Mouse (Mus musculus) thymus, postnatal 10 days (tissue): ENCODE measurements around the gene Tbcel.

ENCODE experiments used
- DNase-seq, 2 experiments: peaks; one replicate each; pipeline ENCODE4 v3.0.0; 2021; ENCODE audit warnings: low spot score in 2 of 2

Gene Tbcel

DNA sequence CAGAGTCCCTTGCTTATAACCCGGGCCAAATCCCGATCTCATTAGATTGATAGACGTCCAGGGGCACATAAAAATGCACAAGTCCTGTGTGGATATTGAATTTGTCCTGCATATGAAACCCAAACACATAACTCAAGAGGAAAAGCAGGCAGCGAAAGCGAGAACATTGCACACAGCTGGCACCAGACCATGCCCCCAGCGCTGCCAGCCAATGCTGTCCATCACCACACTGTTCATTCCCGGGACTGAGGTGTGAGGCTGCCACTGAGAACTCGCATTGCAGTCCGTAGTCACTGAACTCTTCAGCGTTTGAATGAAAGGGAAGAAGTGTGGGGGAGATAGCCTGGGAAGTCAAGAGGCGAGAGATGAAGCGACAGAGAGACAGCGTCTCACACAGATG, 122.0 kb downstream of the Tbcel start:
- no peak for DNase-seq

DNA sequence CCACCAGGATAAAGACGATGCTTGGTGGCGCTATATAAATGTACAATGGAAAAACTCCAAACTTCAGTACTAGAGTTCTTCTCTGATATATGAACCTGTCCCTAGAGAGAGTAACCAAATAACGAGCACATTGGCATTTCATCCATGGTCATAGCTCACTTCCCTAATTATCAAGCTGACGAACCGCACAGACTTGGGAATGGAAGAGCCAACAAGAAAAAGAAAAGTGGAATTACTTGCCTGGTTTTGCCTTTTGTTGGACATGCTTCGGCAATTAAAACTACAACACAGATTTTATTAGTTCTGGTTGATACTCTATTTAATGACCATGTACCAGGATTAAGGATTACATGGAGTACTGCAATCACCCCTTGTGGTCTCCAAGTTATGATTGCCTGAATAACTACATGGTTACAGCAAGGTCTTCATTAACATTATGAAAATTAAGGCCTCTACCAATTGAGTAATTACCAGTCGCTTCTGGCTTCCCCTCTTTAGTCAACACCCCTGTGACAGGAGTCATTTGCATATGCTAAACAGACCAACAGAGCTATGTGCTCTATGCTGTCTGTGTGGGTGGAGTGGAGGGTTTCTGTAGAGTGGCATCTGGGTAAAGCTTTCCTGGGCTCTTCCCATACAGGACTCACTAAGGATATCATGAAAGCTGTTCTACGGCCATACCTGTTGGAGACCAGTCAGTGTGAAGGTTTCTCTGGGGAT, 124.8 kb downstream of the Tbcel start:
- DNase-seq, result no peak

DNA sequence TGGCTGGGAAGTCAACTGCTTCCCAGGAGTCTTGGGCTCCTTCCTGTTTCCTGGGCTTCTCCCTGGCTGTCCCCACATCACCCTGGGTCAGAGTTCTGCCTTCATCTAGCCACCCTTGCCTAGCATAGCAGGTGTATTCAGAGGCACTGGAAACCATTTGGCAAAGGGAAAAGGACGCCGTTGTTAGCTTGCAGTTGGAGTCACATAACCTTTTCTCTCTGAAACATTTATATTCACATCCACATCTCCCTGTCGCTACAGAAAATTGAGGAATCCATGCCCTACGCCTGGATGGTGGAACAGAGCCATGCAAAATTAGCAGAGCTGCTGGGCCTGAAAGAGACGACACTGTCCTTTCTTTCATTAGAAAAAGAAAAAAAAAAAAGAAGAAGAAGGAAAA, 125.5 kb downstream of the Tbcel start:
- no peak for DNase-seq

GRCm38 (mm10) chr9:42378071-42378470, 129.5 kb downstream of the Tbcel start:
- DNase-seq, result no peak

- DNase-seq, result no peak
Observed at GRCm38 (mm10) chr9:42377656-42378055, 130.0 kb downstream of the Tbcel start.

GRCm38 (mm10) chr9:42371670-42372368, 135.8 kb downstream of the Tbcel start:
- no peak for DNase-seq
